Mouse (Mus musculus): ENCODE data around the gene Mtrr.

The Mtrr gene

GRCm38 (mm10) chr13:68568110-68568509 lies 13.8 kb downstream of the Mtrr start:
- no peak for DNase-seq

- peak; percentile 30 to 36 for DNase-seq
Measured at GRCm38 (mm10) chr13:68553391-68553790, 28.6 kb downstream of the Mtrr start.

Measured in cerebellum, postnatal 10 days (tissue).